Mouse (Mus musculus) CD4-positive helper T cell, adult 2 months (primary cell): Measurements from ENCODE around the gene Wdr41.

Experiments used
- DNase-seq: peaks from one replicate; pipeline ENCODE4 v3.0.0-alpha.2; 2012; ENCODE audit warnings: low read depth, missing footprints, low spot score

The Wdr41 gene

GRCm38 (mm10) chr13:94976219-94977186 is at the start of gene Wdr41:
Wdr41 (plus strand) TSS chr13:94976344.
- peak; percentile 95 for DNase-seq

- DNase-seq, result no peak
Observed at GRCm38 (mm10) chr13:94928086-94928485, 48.1 kb upstream of the Wdr41 start.

GRCm38 (mm10) chr13:94938418-94938817 is 37.7 kb upstream of the Wdr41 start:
- DNase-seq, result no peak

GRCm38 (mm10) chr13:94940104-94940503 is 36.0 kb upstream of the Wdr41 start:
- DNase-seq, result no peak

- peak; percentile 22 for DNase-seq
Observed at GRCm38 (mm10) chr13:94941230-94941629, 34.9 kb upstream of the Wdr41 start.

GRCm38 (mm10) chr13:94955941-94956340 is 20.2 kb upstream of the Wdr41 start:
- DNase-seq, result no peak

- no peak for DNase-seq
Observed at GRCm38 (mm10) chr13:94957965-94958364, 18.2 kb upstream of the Wdr41 start.

GRCm38 (mm10) chr13:94969992-94970553 is 6.1 kb upstream of the Wdr41 start:
- no peak for DNase-seq

GRCm38 (mm10) chr13:94975828-94976218 is 321 bp upstream of the Wdr41 start:
- DNase-seq, result no peak

- no peak for DNase-seq
Observed at GRCm38 (mm10) chr13:94979081-94979480, 2.9 kb downstream of the Wdr41 start.

- no peak for DNase-seq
Observed at GRCm38 (mm10) chr13:94990516-94990915, 14.4 kb downstream of the Wdr41 start.

GRCm38 (mm10) chr13:95007281-95007680 is 31.1 kb downstream of the Wdr41 start:
- peak; percentile 9 for DNase-seq

GRCm38 (mm10) chr13:95009261-95009660 is 33.1 kb downstream of the Wdr41 start:
- no peak for DNase-seq

- no peak for DNase-seq
Observed at GRCm38 (mm10) chr13:95011546-95012257, 35.6 kb downstream of the Wdr41 start.

- DNase-seq, result no peak
Observed at GRCm38 (mm10) chr13:95017278-95017677, 41.1 kb downstream of the Wdr41 start.

- peak; percentile 21 for DNase-seq
Observed at GRCm38 (mm10) chr13:95017916-95018315, 41.8 kb downstream of the Wdr41 start.

- no peak for DNase-seq
Observed at GRCm38 (mm10) chr13:95019345-95019744, 43.2 kb downstream of the Wdr41 start.

GRCm38 (mm10) chr13:95020216-95020615 is 44.1 kb downstream of the Wdr41 start:
- DNase-seq, result no peak

GRCm38 (mm10) chr13:95030828-95031227 is 54.7 kb downstream of the Wdr41 start:
- no peak for DNase-seq

- no peak for DNase-seq
Observed at GRCm38 (mm10) chr13:95032127-95032831, 56.1 kb downstream of the Wdr41 start.

GRCm38 (mm10) chr13:95032973-95033372 is 56.8 kb downstream of the Wdr41 start:
- no peak for DNase-seq

- no peak for DNase-seq
Observed at GRCm38 (mm10) chr13:95034094-95034493, 58.0 kb downstream of the Wdr41 start.
